Mouse (Mus musculus) retina, adult 2 months (tissue): ENCODE data around the gene Tmem144.

Source experiments
- DNase-seq: peaks from one replicate; pipeline ENCODE4 v3.0.0-alpha.2; 2012; ENCODE audit warnings: low read depth, low spot score

The Tmem144 gene

DNA sequence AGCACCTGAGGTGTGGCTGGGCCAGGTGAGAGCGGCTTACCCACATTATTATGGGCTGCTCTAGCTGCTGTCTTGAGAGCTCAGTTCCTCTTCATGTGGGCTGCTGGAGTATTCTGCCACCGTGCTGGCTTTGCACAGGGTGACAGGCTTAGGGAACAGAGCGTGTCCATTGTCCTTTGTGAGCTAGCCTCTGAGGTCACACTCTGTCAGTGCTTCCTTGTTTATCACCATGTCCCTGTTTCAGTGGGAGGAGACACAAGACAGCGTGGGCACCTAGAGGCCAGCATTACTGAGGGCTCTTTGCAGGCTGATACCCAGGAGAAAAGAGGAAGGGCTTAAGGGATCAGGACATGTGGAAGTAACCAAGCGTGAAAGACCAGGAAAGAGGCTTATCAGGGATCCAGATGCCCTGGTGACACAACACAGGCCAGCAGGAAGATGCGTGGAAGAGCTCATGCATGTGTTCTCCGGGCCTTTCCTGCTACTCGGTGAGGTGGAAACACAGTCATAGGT is at the start of gene Tmem144:
Tmem144 (minus strand) TSS at position 120 of the 513 bp plus-strand sequence.
- no peak for DNase-seq

- DNase-seq: no peak
Measured at GRCm38 (mm10) chr3:79901734-79902133, 49.2 kb upstream of the Tmem144 start.

DNA sequence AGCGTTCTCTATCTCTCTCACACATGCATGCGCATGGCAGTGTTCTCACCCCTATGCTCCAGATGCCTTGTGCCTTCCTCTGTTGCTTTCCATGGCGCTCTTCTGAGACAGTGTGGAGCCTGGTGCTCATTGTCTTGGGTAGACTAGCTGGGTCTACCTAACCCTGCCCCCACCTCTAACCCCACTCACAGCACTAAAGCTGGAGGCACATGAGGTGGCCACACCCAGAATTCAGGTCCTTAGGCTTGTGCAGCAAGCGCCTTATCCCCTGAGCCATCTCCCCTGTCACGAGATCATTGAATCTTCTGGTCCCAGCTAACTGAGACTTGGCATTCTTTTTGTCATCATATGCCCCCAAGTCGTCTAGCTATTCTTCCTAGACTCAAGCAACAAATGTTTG is 48.7 kb upstream of the Tmem144 start:
- no peak for DNase-seq

DNA sequence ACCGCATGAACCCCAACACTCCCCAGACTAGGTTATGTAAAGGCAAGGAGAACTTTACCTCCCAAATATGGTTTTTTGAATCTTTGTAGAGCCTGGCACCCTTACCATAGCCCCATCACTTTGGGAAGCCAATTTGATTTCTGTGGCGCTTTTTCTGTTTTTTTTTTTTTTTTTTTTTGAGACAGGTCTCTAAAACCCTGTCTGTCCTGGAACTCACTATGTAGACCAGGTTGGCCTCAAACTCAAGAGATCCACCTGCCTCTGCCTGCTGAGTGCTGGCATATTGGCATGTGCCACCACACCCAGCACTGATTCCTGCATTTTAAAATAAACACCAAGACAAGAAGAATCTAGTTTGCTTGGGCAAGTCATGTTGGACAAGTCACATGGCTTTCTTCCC is 47.9 kb upstream of the Tmem144 start:
- no peak for DNase-seq

DNA sequence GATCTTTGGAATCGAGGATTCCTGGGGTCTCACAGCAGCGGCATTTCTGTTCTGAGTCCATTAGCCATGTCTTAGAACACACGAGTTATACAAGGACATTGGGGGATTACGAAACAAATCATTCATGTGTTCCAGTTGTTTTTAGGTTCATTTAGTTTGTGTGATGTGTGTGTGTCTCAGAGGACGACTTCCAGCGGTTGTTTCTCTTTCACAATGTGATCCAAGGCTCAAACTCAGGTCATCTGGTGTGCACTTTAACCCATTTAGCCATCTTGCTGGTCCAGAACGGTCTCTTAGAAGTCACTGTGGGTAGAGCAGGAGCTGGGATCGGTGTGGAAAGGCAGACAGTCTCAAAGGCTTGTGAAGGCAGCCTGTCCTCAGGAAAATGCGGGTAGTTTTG is 47.3 kb upstream of the Tmem144 start:
- no peak for DNase-seq

DNA sequence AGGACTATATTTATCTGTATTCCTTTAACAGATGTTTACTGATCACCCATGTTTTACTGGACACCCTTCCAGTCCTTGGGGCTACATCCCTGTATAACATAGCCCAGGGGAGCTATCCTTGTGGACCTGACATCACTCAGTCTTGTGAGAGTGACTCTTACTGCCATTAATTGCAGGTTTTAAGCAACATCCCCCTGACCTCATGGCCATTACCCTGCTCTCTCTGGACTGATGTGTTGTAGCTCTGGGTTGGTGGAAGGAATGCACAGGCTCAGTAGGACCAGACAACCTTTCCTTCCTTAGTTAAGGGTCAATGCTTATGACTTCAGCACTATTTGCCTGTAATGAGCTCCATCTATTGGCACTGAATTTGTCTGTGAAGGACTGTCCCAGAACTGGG is 45.9 kb upstream of the Tmem144 start:
- no peak for DNase-seq

DNA sequence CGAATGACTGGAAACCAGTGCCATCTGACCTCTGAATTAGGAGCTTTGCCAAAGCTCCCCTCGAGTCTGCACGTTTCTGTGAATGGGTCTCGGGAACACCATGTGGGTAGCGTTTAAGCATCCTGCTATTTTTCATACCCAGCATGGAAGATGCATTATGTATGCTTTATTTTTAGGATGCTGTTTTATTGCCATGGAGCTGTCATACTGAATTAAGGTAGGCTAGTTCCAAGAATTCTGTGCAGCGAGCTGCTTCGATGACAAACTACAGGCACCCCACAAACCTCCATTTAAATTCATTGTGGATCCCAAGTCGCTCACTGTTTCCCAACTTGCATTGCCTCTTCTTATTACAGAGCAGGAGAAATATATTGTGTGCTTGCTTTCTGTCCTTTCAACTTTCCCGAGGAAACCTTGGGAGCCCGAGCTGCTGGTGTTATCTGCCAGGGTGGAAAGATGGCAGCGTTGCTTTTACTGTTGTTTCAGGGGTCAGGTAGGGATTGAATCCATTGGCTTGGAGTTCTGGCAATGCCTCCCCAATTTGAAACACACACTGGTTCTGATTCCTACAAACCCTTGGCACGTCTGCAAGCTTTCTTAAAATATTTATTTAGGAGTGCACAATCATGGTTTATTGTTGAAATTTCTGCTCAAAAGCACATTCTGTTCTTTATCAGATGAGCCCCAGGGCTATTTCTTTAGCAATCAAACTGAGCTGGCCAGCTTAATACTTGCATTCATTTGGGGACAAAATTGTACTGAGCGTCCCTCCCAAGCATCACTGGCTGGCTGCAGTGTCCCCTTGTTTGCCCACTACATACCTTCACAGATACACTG is 45.2 kb upstream of the Tmem144 start:
- DNase-seq: no peak

DNA sequence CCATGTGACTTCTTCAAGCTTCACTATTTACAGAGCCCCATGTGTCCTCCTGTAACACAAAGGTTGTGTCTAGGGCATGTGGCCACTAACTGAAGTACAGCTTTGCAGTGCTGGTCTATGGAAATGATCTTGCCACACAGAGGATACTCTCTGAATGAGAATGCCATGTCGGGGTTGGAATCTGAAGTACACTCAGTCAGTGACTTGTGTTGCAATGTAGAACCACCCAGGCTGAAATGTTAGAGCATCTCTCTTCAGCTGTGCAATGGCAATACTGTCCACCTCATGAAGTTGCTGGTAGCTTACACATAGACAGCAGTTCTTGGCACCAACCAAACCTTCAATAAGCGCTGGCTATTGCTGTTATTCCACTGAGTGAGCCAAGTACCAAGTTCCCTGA is 35.4 kb upstream of the Tmem144 start:
- DNase-seq: no peak

GRCm38 (mm10) chr3:79887161-79887855 is 34.7 kb upstream of the Tmem144 start:
- DNase-seq: no peak

- DNase-seq: no peak
Measured at GRCm38 (mm10) chr3:79886357-79887091, 34.0 kb upstream of the Tmem144 start.

DNA sequence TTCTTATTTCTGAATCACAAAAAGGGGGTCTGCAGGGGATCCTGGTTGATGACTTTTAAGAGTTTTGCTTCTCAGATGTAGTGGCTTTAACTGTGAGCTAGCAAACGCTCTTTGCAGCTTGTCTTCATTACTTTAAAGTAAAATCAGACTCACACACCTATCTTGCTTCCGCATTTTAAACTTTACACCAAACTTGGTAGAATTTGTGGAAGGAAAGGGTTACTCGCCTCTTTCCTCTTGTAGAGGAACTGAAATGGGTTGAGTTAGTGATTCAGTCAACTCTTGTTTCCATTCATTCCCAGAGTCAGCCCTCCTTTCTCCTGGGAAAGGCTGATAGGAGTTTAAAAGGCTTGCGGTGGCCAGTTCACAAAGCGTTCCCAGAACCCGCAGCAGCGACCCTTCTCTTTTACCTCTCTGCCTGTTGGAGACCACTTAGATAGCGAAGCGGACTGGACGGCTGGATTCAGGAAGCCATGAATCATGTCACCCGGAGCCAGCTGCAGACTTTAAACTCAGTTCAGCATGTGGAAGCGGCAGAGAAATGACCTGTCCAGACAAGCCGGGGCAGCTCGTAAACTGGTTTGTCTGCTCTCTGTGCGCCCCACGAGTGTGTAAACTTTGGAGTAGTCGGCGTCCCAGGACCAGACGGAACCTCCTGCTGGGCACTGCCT is 33.2 kb upstream of the Tmem144 start:
- DNase-seq: no peak

- no peak for DNase-seq
Measured at GRCm38 (mm10) chr3:79884761-79885189, 32.2 kb upstream of the Tmem144 start.

DNA sequence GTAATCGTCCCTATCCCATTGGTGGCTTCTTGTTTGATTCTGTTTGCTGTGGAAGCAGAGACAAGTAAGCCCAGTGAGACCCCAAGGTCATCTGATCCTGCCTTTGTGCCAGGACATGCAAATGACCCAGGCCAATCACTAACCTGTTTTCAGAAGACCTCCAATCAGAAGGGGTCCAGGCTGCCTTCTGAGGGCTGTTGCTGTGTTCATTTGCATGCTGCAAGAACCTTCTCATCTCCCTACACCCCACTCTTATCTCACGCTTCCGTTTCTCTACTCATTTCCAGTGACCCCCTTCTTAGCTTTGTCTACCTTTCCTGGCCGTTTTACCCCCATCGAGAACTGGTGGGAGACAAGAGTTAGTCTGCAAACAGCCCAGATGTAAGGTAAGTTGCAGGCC is 31.7 kb upstream of the Tmem144 start, which contains the start of gene Fam198b:
Fam198b (plus strand) TSS at position 229 of the 400 bp plus-strand sequence.
- DNase-seq: no peak

GRCm38 (mm10) chr3:79883092-79883491 is 30.5 kb upstream of the Tmem144 start:
- DNase-seq: no peak

DNA sequence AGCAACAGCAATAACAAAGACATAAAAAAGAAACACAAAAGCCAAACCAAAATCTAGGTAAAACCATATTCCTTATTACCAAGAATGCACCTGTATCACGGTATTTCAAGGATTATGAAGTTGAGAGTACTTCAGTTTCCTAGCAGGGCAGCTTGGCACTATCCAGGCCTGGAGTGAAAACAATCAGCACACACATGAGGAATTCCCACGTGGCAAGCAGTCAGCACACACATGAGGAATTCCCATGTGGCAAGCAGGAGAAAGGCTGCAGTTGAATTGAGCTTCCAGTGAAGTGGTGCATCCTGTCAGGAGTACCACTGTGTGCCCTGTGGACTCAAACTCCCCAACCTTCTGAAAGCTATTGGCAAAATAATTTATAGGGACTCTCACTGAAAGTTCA is 29.1 kb upstream of the Tmem144 start:
- DNase-seq: no peak

GRCm38 (mm10) chr3:79879246-79879645 is 26.7 kb upstream of the Tmem144 start:
- DNase-seq: no peak

GRCm38 (mm10) chr3:79878350-79878749 is 25.8 kb upstream of the Tmem144 start:
- no peak for DNase-seq

DNA sequence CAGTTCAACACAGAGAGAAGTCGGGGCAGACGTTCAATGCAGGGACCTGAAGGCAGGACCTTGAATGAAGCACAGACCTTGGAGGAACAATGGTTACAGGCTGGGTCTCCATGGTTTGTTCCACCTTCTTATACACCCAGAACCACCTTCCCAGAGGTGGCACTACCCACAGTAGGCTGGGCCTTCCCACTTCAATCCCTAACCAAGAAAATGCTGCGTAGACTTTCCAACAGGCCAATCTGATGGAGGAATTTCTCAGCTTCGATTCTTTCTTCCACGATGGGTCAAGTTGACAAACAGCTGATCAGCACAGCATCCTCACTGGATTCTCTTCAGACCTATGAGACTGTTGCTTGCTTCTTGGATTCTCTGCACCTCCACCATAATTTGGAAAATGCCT is 22.9 kb upstream of the Tmem144 start:
- DNase-seq: no peak

- DNase-seq: no peak
Measured at GRCm38 (mm10) chr3:79867121-79867709, 14.6 kb upstream of the Tmem144 start.

DNA sequence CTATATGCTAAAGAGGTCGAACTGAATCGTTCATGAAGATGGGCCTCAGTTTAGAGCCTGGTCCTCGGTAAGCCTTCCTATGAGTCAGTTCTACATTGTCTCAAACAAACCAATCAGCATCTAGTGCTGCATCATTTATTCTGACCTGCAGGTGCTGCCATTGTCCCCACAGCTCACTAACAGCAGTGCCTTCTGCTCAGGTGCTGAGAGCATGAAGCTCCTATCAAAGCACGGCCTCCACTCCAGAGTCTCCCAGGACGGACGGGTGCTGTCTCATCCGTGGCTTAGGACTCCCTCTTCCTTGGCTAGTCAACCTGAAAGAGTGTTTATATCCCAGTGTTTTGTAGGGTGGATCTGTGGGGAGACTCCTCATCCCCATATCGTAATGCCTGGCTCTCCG is 14.0 kb upstream of the Tmem144 start:
- no peak for DNase-seq

GRCm38 (mm10) chr3:79866089-79866488 is 13.5 kb upstream of the Tmem144 start:
- DNase-seq: no peak
